Mouse (Mus musculus) testis, postnatal 14 days (tissue): Measurements from ENCODE around the gene Nrn1.

Experiments used
- DNase-seq: peaks from one replicate; pipeline ENCODE4 v3.0.0; 2021; ENCODE audit warnings: low spot score

The Nrn1 gene

GRCm38 (mm10) chr13:36734731-36735571 is at the start of gene Nrn1:
Gene Nrn1, minus strand, starts transcription at chr13:36735131.
- no peak for DNase-seq

- no peak for DNase-seq
Observed at GRCm38 (mm10) chr13:36779626-36780025, 44.7 kb upstream of the Nrn1 start.

- no peak for DNase-seq
Observed at GRCm38 (mm10) chr13:36766801-36767200, 31.9 kb upstream of the Nrn1 start.

- no peak for DNase-seq
Observed at GRCm38 (mm10) chr13:36751861-36752260, 16.9 kb upstream of the Nrn1 start.

GRCm38 (mm10) chr13:36750056-36750455 is 15.1 kb upstream of the Nrn1 start:
- DNase-seq = no peak

- no peak for DNase-seq
Observed at GRCm38 (mm10) chr13:36736619-36736996, 1.7 kb upstream of the Nrn1 start.

- DNase-seq = peak; percentile 52
Observed at GRCm38 (mm10) chr13:36735901-36736618, 1.1 kb upstream of the Nrn1 start.

- DNase-seq = no peak
Observed at GRCm38 (mm10) chr13:36733989-36734690, 791 bp downstream of the Nrn1 start.

- no peak for DNase-seq
Observed at GRCm38 (mm10) chr13:36733566-36733965, 1.4 kb downstream of the Nrn1 start.

GRCm38 (mm10) chr13:36732891-36733490 is 1.9 kb downstream of the Nrn1 start:
- no peak for DNase-seq

GRCm38 (mm10) chr13:36731931-36732461 is 2.9 kb downstream of the Nrn1 start:
- no peak for DNase-seq

- DNase-seq = no peak
Observed at GRCm38 (mm10) chr13:36731016-36731930, 3.7 kb downstream of the Nrn1 start.

GRCm38 (mm10) chr13:36730341-36730761 is 4.6 kb downstream of the Nrn1 start:
- DNase-seq = no peak

- no peak for DNase-seq
Observed at GRCm38 (mm10) chr13:36729731-36730340, 5.1 kb downstream of the Nrn1 start.

GRCm38 (mm10) chr13:36728509-36728908 is 6.4 kb downstream of the Nrn1 start:
- no peak for DNase-seq

- no peak for DNase-seq
Observed at GRCm38 (mm10) chr13:36727779-36728470, 7.0 kb downstream of the Nrn1 start.

GRCm38 (mm10) chr13:36726951-36727778 is 7.8 kb downstream of the Nrn1 start:
- DNase-seq = peak; percentile 18

GRCm38 (mm10) chr13:36726551-36726950 is 8.4 kb downstream of the Nrn1 start:
- no peak for DNase-seq

GRCm38 (mm10) chr13:36725881-36726280 is 9.1 kb downstream of the Nrn1 start:
- DNase-seq = no peak
